Mouse (Mus musculus) skeletal muscle tissue, adult 2 months (tissue): ENCODE results near the gene Antxr1.

Source experiments
- DNase-seq: peaks from one replicate; pipeline ENCODE4 v3.0.0-alpha.2; 2012; ENCODE audit warnings: low read depth, low spot score

Antxr1 gene

DNA sequence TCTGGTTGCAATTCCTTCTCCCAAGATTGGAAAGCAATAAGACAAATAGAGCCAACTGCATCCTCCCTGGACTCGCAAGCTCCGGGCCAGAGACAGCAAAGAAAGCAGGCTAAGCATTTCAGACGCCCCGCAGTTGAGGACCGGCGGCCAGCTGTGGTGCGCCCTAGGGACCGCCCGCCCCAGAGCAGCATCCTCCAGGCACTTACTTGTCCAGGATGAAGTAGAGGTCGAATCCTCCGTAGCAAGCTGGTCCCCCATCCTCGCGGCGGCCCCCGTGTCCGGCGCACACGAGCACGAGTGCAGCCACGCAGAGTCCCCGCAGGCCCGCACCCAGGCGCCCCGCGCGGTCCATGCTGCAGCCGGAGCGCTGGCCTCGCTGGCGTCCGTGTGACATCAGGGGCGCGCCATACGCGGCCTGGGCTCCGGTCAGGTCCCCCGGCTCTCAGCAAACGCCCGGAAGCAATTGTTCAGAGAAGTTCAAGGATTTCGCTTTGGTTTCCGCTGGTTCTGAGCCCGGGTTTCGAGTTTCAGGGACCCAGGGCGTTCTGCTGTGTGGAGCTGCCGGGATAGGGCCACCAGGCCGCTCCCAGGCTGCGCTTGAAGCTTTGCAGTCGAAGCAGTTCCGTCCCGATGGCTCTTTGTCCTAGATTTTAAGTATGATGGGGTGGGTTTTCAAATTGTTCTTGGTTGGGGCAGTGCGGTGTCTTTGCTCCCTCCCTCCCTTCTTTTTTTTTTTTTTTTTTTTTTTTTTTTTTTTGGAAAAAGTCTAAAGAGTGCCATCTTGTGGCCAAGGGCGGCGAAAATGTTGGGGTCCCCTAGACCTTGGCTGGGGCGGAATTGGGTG, at the start of gene Antxr1:
Gene Antxr1, minus strand, starts transcription at position 731 of the 844 bp plus-strand sequence.
- DNase-seq: peak; percentile 44

DNA sequence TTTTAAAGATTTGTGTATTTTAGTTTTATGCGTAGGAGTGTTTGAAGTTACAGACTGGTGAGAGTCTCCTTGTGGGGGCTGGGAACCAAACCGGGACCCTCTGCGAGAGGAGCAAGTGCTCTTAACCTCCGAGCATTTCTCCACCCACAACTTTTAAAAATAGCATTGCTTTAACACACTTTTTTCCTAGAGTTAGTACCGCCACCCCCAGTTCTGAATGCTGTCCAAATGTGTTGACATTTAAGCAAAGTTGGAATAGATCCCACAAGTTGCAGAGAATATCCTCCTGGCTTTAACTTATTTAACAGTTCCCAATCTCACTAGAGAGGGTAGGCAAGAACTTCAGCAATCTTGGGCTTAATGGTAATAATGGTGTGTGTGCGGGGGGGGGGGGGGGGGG, 49.1 kb upstream of the Antxr1 start:
- DNase-seq: no peak

DNA sequence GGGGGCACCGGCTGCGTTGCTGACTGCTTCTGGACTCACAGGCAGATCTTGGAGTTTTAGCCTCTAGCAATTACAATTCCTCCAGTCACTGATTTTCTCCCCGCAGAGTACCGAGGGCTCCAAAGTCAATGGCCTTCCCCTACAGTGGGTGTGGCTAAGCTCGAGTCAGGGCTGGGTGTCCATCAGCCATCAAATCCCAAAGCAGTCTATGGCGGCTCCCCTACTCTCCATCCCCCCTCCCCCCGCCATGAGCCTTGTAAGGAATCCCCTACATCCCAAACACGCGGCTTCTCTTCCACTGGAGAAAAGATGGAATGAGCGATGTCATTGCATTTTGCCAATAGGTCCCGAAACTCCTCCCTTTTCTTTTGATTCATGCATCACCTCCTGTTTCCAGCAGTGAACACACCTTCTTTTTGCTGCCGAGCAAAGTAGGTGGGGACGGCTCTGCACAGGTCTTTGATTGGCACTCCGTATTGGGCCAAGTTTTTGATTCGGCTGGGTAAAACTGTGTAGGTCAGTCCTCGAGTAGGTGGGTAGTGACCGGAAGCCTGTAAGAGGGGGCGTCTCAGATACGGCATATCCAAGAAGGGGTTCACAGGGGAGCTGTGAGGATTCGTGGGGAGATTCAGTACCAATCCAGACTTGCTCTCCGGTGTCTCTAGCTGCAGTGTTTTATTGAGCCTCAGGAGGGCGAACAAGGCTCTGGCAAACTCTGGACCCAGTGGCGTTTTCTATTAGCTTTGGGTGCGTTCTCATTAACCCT, 48.5 kb upstream of the Antxr1 start:
- no peak for DNase-seq

DNA sequence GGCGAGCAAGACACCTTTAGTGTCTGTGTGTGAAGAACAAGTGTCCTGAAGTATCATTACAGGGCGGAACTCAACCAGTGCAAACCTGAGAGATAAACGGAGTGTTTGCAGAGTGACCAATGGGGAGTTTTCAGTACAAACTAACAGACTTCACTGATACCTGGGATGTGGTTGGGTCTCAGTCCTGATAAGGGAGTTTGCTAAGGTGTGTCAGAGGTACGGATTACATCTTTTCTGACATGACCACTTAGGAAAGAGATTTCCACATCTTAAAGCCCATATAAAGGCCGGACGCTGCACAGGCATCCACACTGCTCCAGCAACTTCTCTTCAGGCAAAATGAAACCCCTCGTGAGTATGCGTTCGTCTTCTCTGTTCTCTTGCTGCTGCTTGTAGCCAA, 37.4 kb upstream of the Antxr1 start, which contains the start of gene Gkn2:
Gene Gkn2, plus strand, starts transcription at position 301 of the 400 bp plus-strand sequence.
- no peak for DNase-seq

DNA sequence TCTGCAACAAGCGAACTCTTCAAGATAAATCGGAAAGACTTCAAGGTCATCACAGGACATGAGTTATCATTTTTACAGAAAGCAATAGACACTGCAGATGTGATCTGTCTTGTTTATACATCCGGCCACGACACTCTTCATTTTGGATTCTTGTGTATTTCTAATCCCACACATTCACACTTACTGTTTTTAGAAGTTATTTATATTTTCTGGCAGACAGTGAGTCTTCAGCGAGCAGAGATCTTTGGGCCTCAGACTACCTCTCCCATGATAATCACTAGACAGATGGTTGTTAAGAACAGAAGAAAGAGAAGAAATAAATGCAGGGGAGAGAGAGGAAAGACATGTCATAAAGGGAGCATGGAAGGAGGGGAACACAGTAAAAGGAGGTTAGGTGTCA, 33.6 kb upstream of the Antxr1 start:
- no peak for DNase-seq

DNA sequence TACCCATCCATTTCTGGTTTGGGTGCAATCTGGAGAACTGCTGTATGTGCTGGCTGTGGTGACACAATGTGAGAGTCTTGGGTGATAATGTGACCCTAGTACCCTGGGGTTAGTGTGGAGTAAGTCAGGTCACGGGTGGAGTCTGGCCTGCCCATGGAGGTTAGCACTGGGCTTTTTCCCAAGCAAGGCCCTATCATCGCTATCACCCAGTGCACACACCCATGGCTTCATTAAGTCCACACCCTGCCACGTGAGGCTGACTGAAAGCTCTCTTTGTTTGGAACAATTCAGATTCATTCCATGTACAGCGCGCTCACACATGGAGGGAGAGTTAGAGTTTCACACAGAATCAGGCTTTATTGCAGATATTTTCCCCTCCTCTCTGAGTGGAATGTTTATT, 18.8 kb upstream of the Antxr1 start:
- peak; percentile 47 for DNase-seq

DNA sequence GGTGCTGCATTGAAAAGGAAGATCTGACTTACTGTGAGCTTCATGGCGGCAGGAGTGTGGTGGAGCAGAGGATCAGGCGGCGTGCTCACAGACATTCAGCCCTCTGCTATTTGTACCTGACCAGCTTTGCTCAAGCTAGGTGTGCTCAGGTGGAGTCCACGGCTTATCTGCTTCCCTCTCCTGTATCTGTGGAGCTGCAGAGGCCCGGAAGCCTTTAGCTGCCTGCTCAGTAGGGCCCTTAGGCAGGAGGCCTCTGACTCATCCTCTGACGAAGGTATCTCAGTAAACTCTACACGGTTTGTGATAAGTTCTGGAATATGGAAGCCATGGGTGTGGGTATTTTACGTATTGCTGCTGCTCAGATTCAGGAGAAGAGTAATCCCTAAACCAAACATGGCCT, 15.2 kb upstream of the Antxr1 start, which contains the start of gene Gkn1:
Gene Gkn1, minus strand, starts transcription at position 114 of the 400 bp plus-strand sequence.
- no peak for DNase-seq

DNA sequence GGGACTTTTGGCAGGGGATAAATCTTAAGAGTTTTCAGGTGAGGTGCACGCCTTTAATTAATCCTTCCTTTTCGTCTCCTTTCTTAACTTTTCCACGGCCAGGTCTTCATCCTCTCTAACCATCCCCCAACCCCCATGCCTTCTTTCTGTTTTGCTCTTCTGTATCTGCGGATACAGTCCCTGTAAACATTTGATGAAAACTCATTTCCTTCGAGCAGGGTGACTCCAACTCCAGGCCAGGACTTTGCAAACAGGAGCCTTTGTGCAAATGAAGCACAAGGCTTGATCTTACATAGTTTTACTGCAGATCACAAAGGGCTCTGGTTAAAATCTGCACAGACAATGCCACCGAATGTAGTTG, 294 bp upstream of the Antxr1 start:
- DNase-seq: no peak

DNA sequence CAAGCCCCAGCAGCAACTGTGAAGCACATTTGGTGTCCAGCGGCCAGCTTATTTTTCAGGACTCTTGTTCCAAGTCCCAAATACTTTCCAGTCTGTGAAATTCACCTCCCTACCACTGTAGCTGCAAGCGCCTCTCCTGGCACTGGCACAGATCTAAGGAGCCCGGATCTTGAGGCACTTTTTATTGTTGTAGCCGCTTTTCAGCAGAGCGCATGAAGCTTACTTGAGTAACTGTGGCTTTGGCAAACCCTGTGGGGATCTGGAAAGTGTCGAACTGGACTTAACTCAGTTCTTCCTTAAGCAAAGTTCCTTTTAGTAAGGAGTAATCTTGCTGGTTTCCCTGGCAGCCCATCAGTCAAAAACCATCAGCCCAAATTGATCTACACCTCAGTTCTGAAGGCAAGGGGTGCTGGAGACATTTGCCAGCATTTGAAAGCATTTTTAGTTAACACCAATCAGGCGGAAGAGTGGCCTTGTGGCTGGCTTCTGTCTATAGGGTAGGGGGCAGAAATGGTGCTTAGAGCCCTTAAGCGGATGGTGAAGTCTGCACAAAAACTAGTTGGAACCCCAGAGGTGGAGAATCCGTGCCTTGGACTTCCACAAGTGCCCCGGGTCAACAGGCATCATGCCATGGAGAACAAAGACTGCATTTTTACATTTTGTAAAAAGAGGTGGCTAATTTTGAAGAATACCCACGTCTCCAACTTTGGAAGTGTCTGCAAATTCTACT, 1.1 kb downstream of the Antxr1 start:
- peak; percentile 57 for DNase-seq

DNA sequence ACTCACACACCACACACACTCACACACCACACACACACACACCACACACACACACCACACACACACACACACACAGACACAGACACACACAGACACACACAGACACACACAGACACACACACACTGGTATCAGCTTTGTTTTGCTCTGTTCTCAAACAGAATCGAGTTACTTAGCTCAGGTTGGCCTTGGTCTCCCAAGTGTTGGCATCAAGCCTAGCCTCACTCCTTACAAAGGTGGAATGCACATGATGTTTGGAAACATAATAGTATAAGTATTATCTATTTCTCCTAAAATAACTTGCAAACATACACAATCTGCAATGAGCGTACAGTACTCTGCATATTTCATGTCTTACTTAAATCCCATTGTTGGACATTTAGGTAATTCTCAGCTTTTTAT, 3.2 kb downstream of the Antxr1 start:
- DNase-seq: no peak

DNA sequence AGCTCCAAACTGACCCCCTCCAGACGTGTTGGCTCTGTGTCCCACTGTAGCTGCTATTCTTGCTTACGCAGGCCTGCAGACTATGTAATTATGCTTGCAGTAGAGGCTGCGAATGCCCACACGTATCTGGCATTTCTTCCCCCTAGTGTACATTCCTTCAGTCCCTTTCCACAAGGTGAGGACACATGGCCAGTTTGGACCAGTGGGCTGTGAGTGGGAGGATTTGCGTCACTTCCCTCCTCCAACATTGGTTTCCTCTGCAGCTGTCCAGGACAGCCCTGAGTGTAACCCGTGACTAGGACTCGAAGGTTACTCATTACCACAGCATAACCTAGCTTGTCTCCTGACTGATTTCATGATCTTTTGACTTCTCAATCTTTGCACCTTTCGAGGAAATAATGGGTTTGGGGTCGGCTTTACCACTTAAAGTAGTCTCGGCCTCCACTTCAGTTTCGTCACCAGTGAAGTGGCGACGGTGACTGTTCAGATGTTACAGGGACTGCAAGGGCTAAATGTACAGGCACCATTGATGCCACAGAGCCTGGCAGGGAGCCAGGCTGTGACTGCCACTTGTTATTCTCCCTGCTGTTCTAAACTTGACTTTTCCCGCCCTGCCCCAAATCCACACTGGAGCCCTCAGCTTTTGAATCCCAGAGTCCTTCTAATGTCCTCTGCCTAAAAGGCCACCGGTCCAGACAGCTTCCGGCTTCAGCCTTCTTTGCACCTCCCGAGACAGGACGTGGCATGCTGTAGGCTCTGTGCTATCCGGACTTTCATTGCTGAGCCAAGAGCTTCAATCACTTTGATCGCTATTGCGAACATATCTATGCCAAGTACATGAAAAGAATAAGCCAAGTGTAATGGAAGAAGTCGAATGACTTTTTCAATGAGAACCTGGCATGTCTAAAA, 7.1 kb downstream of the Antxr1 start:
- no peak for DNase-seq

DNA sequence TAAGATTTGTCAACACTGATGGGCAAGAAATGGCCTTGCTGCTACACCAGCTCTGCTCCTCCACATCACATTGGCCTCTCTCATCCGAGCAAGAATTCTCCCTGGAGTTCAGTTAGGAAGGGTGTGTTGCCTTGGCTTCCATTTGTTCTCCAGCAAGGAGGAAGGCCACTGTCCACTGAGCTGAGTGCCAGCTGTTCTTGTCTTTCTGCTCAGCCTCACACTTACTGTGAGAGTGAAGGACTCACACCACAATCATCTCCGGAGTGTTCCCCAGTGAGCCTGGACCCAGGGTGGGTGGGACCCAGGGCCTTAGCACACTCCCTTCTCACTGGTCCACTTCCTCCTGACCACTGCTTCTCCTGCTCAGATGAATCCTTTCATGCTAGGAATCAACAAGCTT, 8.7 kb downstream of the Antxr1 start:
- DNase-seq: no peak

DNA sequence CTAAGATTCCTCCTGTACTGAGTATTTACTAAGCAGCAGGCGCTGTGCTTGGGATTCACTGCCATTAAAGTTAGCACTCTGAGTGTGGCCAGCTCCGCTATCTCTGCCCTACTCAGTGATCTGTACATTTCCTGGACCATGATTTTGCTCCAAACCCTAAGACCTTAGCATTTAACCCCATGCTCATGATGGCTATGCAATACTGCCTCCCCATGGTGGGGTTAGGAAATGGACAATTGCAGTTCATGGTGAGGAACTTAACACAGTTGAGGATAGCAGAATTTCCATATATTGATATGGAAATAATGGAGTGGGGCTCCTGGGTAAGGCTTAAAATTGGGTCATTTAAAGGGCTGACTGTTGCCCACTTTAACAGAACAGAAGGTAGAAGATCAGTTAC, 12.2 kb downstream of the Antxr1 start:
- DNase-seq: no peak

DNA sequence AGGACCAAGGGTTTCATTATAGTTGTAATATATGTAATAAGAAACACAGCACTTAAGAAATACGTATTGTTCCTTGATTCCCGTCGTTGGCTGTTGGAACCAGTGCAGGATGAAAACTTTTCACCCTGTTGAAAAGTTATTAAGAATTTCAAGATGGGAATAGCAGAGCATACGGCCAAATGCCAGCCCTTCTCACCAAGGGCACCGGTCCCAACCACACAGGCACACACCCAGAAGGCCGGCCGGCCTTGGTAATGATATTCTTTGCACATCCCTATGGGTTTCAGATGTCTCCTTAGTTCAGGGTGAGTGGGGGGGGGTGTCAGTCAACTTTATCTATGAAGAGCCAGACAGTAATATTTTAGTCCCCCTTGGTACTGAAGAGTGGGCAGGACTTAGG, 17.0 kb downstream of the Antxr1 start:
- no peak for DNase-seq

DNA sequence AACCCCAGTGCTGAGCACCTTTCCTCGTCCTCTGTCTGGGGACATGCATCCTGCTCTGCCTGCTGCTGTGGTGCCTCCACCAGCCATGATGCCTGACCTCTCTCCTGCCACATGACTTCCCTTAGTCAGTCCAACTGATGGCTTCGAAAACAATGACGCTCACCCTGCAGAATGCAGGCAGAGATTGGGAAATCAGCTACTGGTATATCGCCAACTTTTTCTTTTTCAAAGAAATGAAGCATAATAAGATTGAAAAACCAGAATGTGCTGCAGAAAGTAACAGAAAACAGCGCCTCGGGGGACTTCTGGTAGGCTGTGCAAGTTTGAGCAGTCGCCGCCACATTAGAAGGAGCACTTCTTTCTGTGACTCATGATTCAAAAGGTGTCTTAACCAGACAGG, 18.7 kb downstream of the Antxr1 start:
- peak; percentile 81 for DNase-seq

DNA sequence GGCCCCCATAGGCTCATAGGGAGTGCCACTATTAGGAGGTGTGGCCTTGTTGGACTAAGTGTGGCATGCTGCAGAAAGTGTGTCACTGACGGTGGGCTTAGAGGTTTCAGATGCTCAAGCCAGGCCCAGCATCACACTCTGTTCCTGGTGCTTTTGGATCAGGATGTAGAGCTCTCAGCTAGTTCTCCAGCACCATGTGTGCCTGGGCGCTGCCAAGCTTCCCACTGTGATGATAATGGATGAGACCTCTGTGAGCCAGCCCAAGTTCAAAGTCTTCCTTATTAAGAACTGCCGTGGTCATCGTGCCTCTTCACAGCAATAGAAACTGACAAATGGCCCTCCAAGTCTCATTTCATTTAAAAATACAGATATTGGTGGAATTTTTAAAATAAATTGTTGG, 22.9 kb downstream of the Antxr1 start:
- no peak for DNase-seq

DNA sequence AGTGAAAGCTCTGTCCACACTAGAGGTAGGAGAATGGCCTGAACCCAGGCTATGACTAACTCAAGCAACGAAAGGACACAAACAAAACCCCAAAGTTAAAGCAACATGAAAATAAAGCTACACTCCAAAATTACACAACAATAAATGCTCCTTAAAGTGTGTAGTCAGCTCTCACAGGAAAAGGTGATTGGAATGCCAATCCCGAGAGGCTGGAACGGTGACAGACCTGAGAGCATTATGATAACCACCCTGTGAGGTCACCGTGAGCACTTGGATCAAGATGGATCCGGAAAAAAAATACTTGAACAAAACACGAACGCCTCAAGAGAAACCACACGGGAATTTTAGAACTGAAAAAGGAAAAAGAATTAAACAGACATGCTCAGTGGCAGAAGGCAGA, 31.1 kb downstream of the Antxr1 start:
- no peak for DNase-seq

DNA sequence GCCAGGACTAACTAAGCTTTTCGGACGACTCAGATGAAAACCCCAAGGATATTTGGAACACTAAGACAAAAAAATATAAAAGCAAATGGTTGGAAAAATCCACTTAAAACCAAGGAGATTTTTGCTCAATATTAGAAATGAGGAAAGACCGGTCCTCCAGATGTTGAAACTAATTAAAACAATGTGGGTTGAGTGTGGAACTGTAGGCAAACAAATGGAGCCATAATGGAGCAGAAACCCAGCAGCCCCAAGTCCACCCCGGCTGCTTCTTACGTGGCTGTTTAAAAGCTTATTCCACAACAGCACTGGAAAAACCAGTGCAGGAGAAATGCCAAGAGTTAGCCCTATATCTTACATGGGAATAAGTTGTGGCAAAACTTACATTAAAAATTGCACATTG, 32.9 kb downstream of the Antxr1 start:
- no peak for DNase-seq

DNA sequence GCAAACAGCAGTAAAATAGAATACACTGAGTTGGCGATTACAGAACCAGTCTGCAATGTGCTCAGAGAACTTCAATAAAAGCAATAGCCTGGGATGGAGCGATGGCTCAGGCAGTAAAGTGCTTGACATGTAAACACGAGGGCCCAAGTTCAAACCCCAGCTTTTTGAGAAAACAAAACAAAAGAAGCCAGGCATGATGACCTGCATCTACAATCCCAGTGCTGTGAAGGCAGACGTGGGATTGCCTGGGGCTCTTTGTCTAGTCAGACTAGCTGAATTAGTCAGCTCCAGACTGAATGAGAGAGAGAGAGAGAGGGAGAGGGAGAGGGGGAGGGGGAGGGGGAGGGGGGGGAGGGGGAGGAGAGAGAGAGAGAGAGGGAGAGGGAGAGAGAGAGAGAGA, 33.6 kb downstream of the Antxr1 start:
- DNase-seq: no peak

DNA sequence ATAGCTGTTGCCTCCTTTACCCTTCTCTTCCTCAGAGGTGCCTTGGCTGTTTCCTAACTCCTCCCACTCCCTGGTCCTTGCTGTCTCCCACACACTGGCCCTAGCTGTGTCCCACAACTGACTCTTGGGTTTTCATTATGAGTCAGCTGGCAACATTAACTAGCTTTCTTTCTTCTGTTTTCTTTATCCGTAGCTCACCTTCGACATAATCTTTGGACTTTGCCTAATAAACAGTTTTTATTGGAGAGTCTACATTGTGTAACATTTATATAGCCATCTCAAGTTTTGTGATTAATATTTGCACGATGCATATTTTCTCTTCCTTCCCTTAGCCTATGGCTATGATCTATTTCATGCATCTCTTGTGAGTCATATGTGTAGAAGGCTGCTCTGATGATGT, 40.7 kb downstream of the Antxr1 start:
- no peak for DNase-seq
